Comparison of ENCODE assay signal across 17 mouse cellular contexts in genomic region chr3:55330496-55330895, GRCm38 (mm10).
"Had no signal": no experiment of that assay in that cellular context is flagged by ENCODE, and none has a peak within 500 bp of the region (broad histone marks: within the 10 kb centered on the region; RNA-seq: fewer than 3 reads in every experiment).

No protein-coding gene starts in this region.

- H3K9ac ChIP-seq: neural tube, embryonic 12.5 days; neural tube, embryonic 13.5 days; neural tube, embryonic 15.5 days; stomach, embryonic 15.5 days had no signal

- H3K4me2 ChIP-seq: neural tube, embryonic 12.5 days; neural tube, embryonic 13.5 days; neural tube, embryonic 15.5 days; stomach, embryonic 15.5 days had no signal

- DNase-seq: retina, postnatal 1 day; right cerebral cortex, adult 18-20 months; right cerebral cortex, postnatal 14 days; right cerebral cortex, postnatal 25 days; right cerebral cortex, postnatal 4 days; spleen, adult 18-20 months; thymus, adult 18-20 months; thymus, adult 2 months; thymus, postnatal 14 days; thymus, postnatal 25 days; thymus, postnatal 36 days; thymus, postnatal 4 days had no signal

- H3K27me3 ChIP-seq: neural tube, embryonic 12.5 days; neural tube, embryonic 13.5 days; neural tube, embryonic 15.5 days; stomach, embryonic 15.5 days had no signal

- H3K36me3 ChIP-seq: neural tube, embryonic 15.5 days; stomach, embryonic 15.5 days had no signal

- H3K4me1 ChIP-seq: neural tube, embryonic 12.5 days; neural tube, embryonic 13.5 days; neural tube, embryonic 15.5 days; stomach, embryonic 15.5 days had no signal

- H3K9me3 ChIP-seq: neural tube, embryonic 12.5 days; neural tube, embryonic 15.5 days; stomach, embryonic 15.5 days had no signal

- H3K27ac ChIP-seq: neural tube, embryonic 12.5 days; neural tube, embryonic 13.5 days; neural tube, embryonic 15.5 days; stomach, embryonic 15.5 days; stomach, postnatal 0 days had no signal

- H3K4me3 ChIP-seq: neural tube, embryonic 12.5 days; neural tube, embryonic 13.5 days; neural tube, embryonic 15.5 days; stomach, embryonic 15.5 days had no signal
